Mouse (Mus musculus): ENCODE measurements around the gene Cnnm4. TPM values are rescaled to one million over a fixed set of nuclear protein-coding genes. Genes with fewer than 3 reads are reported as not detected.
A peak's percentile ranks its signal among the peaks of the same experiment; 100 is the strongest.

Cnnm4 gene
- polyA plus RNA-seq, 1 experiment from 2014 or later: 13.8 TPM

DNA sequence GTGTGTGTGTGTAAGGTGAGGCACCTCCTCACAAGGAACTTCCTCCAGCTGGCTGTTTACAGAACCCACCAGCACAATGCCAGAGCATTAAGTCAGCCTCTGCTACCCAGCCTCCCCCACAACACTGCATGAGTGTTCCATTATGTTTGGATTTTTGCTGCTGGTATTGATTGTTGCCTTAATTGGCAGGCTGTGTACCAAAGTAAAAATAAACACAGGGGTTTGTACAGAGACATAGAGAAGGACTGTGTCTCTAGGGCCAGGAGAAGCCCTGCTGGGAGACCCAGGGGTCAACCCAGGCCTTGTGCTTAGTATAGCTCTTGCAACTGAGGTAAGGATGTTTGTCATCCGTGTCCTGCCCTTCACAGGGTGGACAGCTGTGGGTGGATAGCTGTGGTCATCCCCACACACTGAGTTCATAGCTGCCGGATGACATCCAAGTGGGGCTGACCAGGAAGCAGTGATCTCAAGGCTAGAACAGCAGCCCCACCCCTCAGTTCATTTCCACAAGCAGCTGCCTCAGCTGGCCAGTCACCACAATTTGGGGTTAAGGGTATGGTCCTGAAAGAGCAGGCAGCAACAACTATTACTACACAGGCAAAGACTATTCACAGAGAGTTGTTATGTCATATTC, 1.5 kb upstream of the Cnnm4 start:
- H3K9ac ChIP-seq (replicated peaks; ENCODE audit: low read length): no peak overlapping the region
- H3K27ac ChIP-seq (ENCODE audit: low read length): no peak overlapping the region
- H3K4me2 ChIP-seq (replicated peaks; ENCODE audit: low read depth, low read length): no peak overlapping the region
- WGBS: 50% methylated on average over 2 of the region's 2 CpGs
- no peak overlapping the region for H3K4me3 ChIP-seq (ENCODE audit: low read length)
- H3K4me1 ChIP-seq (ENCODE audit: insufficient read depth, low read length): peaks cover 30% of the 10 kb centered on the region
- H3K36me3 ChIP-seq (ENCODE audit: insufficient read depth, low read length): no peaks in the 10 kb centered on the region
- ATAC-seq (ENCODE audit: low FRiP score, low TSS enrichment): no peak
- H3K9me3 ChIP-seq (ENCODE audit: low read length): no peaks in the 10 kb centered on the region
- no peaks in the 10 kb centered on the region for H3K27me3 ChIP-seq (ENCODE audit: insufficient read depth, low read length)

DNA sequence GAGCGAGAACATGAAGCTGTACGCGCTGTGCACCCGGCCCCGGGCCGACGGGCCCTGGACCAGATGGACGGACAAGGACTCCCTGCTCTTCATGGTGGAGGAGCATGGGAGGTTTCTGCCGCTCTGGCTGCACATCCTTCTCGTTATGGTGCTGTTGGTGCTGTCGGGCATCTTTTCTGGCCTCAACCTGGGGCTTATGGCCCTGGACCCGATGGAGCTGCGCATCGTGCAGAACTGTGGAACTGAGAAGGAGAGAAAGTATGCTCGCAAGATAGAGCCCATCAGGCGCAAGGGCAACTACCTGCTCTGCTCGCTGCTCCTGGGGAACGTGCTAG, 653 bp downstream of the Cnnm4 start:
- 12% methylated on average over 18 of the region's 18 CpGs for WGBS
- peak overlapping the region; percentile 75 for H3K9ac ChIP-seq (replicated peaks; ENCODE audit: low read length)
- peak overlapping the region; percentile 25 for H3K27ac ChIP-seq (ENCODE audit: low read length)
- no peaks in the 10 kb centered on the region for H3K27me3 ChIP-seq (ENCODE audit: insufficient read depth, low read length)
- ATAC-seq (ENCODE audit: low FRiP score, low TSS enrichment): peak; percentile 16; the same call in 1 of the 2 replicates
- H3K4me3 ChIP-seq (ENCODE audit: low read length): peak overlapping the region; percentile 61
- H3K4me2 ChIP-seq (replicated peaks; ENCODE audit: low read depth, low read length): peak overlapping the region; percentile 82
- no peaks in the 10 kb centered on the region for H3K9me3 ChIP-seq (ENCODE audit: low read length)
- H3K36me3 ChIP-seq (ENCODE audit: insufficient read depth, low read length): no peaks in the 10 kb centered on the region
- H3K4me1 ChIP-seq (ENCODE audit: insufficient read depth, low read length): peaks cover 52% of the 10 kb centered on the region

DNA sequence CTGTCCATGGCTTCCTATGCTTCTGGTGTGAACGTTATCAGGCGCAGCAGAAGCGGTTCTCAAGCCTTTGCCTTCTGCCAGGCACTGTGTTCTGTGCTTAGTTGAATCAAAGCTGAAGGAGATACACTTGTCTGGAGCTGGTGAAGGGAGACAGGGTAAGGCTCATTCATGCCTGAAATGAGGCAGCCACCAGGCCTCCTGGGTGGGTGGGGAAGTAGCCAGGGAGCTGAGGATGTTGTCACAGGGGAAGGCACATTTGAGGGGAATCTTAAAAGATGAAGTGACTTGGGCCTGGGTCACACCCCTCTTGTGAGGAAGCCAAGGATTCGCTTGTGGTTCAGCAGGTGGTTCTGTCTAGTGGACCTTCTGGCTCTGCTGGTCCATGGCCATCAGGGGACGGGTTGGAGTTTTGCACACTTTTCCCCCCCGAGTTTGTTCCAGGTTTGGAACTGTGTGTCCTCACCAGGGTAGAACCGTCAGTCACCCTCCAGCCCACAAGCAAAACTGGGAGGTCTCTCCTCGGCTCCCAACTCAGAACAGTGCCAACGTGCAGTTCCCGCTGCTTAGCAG, 1.9 kb downstream of the Cnnm4 start:
- peak overlapping the region; percentile 82 for H3K4me2 ChIP-seq (replicated peaks; ENCODE audit: low read depth, low read length)
- 57% methylated on average over 10 of the region's 10 CpGs for WGBS
- 0 out of 2 replicates have a peak overlapping the region, but pooled peaks have one; percentile 35 for H3K9ac ChIP-seq (replicated peaks; ENCODE audit: low read length)
- no peaks in the 10 kb centered on the region for H3K9me3 ChIP-seq (ENCODE audit: low read length)
- ATAC-seq (ENCODE audit: low FRiP score, low TSS enrichment): no peak
- no peaks in the 10 kb centered on the region for H3K27me3 ChIP-seq (ENCODE audit: insufficient read depth, low read length)
- peak overlapping the region; percentile 61 for H3K4me3 ChIP-seq (ENCODE audit: low read length)
- peaks cover 61% of the 10 kb centered on the region for H3K4me1 ChIP-seq (ENCODE audit: insufficient read depth, low read length)
- no peaks in the 10 kb centered on the region for H3K36me3 ChIP-seq (ENCODE audit: insufficient read depth, low read length)
- no peak overlapping the region for H3K27ac ChIP-seq (ENCODE audit: low read length)

DNA sequence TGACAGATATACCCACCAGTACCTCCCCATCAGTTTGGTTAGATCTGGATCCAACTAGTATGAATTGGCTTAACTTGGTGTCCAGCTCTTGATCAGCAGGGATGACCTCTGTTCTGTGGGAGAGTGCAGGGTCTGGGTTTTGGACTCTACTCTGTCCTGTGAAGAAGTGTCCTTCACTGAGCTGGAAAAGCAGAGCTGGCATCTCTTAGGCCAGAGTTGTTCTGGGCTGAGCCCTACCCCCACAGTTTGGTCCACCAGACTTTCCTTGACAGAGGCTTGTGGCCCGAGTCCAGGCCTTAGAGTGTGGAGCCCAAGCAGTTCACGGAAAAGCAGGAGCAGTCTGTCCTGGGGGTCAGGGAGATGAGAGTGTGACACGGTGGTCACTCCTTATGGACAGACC, 3.2 kb downstream of the Cnnm4 start:
- Histone ChIP-seq H3K36me3 (ENCODE audit: insufficient read depth, low read length) (no peaks in the 10 kb centered on the region), H3K4me2 (replicated peaks; ENCODE audit: low read depth, low read length) (peak overlapping the region; percentile 25), H3K4me1 (ENCODE audit: insufficient read depth, low read length) (peaks cover 72% of the 10 kb centered on the region), H3K9me3 (ENCODE audit: low read length) (no peaks in the 10 kb centered on the region), H3K9ac (replicated peaks; ENCODE audit: low read length) (no peak overlapping the region; the same call in 1 of the 2 replicates), H3K27ac (ENCODE audit: low read length) (no peak overlapping the region), H3K4me3 (ENCODE audit: low read length) (no peak overlapping the region), H3K27me3 (ENCODE audit: insufficient read depth, low read length) (no peaks in the 10 kb centered on the region)
- 45% methylated on average over 3 of the region's 3 CpGs for WGBS
- no peak for ATAC-seq (ENCODE audit: low FRiP score, low TSS enrichment)

GRCm38 (mm10) chr1:36475480-36476110, 4.2 kb downstream of the Cnnm4 start:
- Histone ChIP-seq H3K4me2 (replicated peaks; ENCODE audit: low read depth, low read length) (peak overlapping the region; percentile 25), H3K4me1 (ENCODE audit: insufficient read depth, low read length) (peaks cover 81% of the 10 kb centered on the region), H3K9me3 (ENCODE audit: low read length) (no peaks in the 10 kb centered on the region), H3K4me3 (ENCODE audit: low read length) (no peak overlapping the region), H3K36me3 (ENCODE audit: insufficient read depth, low read length) (no peaks in the 10 kb centered on the region), H3K27me3 (ENCODE audit: insufficient read depth, low read length) (no peaks in the 10 kb centered on the region), H3K9ac (replicated peaks; ENCODE audit: low read length) (peak overlapping the region; percentile 20; the same call in 1 of the 2 replicates), H3K27ac (ENCODE audit: low read length) (no peak overlapping the region)
- WGBS: 43% methylated on average over 8 of the region's 8 CpGs
- ATAC-seq (ENCODE audit: low FRiP score, low TSS enrichment): no peak

GRCm38 (mm10) chr1:36476426-36476825, 5.0 kb downstream of the Cnnm4 start:
- H3K27ac ChIP-seq (ENCODE audit: low read length): no peak overlapping the region
- H3K36me3 ChIP-seq (ENCODE audit: insufficient read depth, low read length): no peaks in the 10 kb centered on the region
- 68% methylated on average over 7 of the region's 7 CpGs for WGBS
- no peaks in the 10 kb centered on the region for H3K27me3 ChIP-seq (ENCODE audit: insufficient read depth, low read length)
- no peak overlapping the region for H3K4me3 ChIP-seq (ENCODE audit: low read length)
- no peak overlapping the region for H3K4me2 ChIP-seq (replicated peaks; ENCODE audit: low read depth, low read length)
- no peak overlapping the region for H3K9ac ChIP-seq (replicated peaks; ENCODE audit: low read length)
- ATAC-seq (ENCODE audit: low FRiP score, low TSS enrichment): no peak
- H3K9me3 ChIP-seq (ENCODE audit: low read length): no peaks in the 10 kb centered on the region
- peaks cover 84% of the 10 kb centered on the region for H3K4me1 ChIP-seq (ENCODE audit: insufficient read depth, low read length)

DNA sequence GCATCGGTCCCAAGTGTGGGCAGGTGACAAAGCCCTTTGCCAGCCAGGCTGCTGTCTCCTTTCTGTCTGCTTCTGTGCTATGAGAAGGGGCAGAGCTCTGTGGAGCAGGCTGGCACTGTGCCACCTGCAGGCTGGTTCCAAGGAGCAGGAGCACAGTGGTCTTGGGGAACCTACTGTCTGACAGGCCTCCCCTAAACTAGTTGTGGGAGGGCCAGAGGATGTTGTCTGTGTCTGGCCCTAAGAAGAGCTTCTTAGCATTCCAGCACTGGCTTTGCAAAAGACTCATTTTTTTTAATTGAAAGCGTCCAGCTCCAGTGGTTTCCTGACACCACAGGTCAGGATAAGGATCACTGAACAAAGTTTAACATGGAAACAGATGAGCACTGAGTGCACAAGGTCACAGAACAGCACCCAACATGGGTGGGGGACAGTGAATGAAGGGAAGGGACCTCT, 6.9 kb downstream of the Cnnm4 start:
- no peaks in the 10 kb centered on the region for H3K9me3 ChIP-seq (ENCODE audit: low read length)
- peaks cover 69% of the 10 kb centered on the region for H3K4me1 ChIP-seq (ENCODE audit: insufficient read depth, low read length)
- H3K27me3 ChIP-seq (ENCODE audit: insufficient read depth, low read length): no peaks in the 10 kb centered on the region
- H3K4me3 ChIP-seq (ENCODE audit: low read length): no peak overlapping the region
- ATAC-seq (ENCODE audit: low FRiP score, low TSS enrichment): peak; percentile 62
- H3K36me3 ChIP-seq (ENCODE audit: insufficient read depth, low read length): no peaks in the 10 kb centered on the region
- H3K27ac ChIP-seq (ENCODE audit: low read length): 0 out of 2 replicates have a peak overlapping the region, but pooled peaks have one; percentile 19
- H3K4me2 ChIP-seq (replicated peaks; ENCODE audit: low read depth, low read length): no peak overlapping the region
- 22% methylated on average over 2 of the region's 2 CpGs for WGBS
- no peak overlapping the region for H3K9ac ChIP-seq (replicated peaks; ENCODE audit: low read length)

DNA sequence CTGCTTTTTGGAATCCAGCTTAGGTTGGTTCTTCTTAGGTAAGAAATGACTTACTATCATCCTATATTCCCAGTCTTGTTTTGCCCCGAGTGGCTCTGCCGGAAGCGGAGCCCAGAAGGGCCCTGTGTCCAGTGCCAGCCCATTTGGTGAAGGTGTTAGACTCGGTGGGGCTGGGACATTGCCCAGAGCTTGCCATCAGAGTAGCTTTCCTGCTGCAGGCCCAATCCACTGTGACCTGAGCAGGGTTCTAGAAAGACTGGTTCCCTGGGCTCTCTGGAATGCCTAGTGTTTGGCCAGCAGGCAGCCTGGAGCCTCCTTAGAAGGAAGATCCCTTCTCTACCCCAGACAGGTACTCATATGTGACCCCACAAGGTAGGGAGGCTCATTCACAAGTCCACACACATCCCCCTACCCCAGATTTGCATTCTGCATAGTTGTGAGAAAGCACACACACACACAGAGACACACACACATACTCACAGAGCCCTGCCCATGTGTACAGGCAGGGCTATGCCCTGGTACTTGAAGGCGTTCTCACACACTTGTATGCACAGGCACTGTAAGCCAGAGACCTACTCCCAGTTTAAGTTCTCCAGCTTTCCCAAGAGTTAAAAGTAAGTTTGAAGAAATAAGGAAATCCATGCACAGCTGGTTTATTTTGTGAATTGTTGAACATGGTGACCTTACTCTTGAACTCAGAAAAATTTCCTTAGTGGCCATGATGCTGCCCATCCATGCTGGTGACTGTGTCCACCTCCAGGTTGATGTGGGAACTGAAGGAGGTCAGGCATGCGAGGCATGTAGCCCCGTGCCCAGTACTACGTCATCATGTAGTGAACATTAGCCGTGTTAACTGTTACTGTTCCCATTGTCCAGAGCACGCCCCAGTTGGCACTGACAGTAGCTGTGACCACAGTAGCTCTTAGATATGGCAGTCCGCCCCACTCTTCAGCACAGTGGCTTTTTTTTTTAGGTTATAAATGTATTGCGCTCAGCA, 8.8 kb downstream of the Cnnm4 start:
- no peaks in the 10 kb centered on the region for H3K9me3 ChIP-seq (ENCODE audit: low read length)
- H3K36me3 ChIP-seq (ENCODE audit: insufficient read depth, low read length): no peaks in the 10 kb centered on the region
- no peak overlapping the region for H3K9ac ChIP-seq (replicated peaks; ENCODE audit: low read length)
- 68% methylated on average over 12 of the region's 12 CpGs for whole genome bisulfite sequencing
- no peaks in the 10 kb centered on the region for H3K27me3 ChIP-seq (ENCODE audit: insufficient read depth, low read length)
- no peak overlapping the region for H3K4me2 ChIP-seq (replicated peaks; ENCODE audit: low read depth, low read length)
- peaks cover 56% of the 10 kb centered on the region for H3K4me1 ChIP-seq (ENCODE audit: insufficient read depth, low read length)
- H3K27ac ChIP-seq (ENCODE audit: low read length): 0 out of 2 replicates have a peak overlapping the region, but pooled peaks have one; percentile 25
- H3K4me3 ChIP-seq (ENCODE audit: low read length): no peak overlapping the region
- ATAC-seq (ENCODE audit: low FRiP score, low TSS enrichment): 0 out of 2 replicates have a peak, but pooled peaks have one; percentile 36

DNA sequence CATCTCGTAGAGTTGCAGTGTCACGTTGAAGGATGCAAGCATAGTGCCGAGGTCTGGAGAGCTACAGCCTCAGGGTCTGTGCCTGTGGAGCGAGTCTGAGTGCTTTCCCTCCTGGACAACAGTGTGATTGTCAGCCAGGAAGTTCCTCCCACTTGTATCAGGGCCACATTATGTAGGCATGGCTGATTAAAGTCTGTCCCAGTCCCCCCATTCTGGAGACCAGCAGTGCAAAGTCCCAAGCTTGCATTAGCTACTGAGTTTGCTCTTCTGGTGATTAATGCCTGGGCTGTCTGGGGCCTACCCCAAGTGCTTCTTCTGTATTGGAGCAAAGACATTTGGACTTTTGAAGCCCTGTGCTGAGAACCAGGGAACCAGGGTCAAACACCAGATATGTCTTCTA, 12.4 kb downstream of the Cnnm4 start:
- Histone ChIP-seq H3K9ac (replicated peaks; ENCODE audit: low read length) (no peak overlapping the region), H3K36me3 (ENCODE audit: insufficient read depth, low read length) (no peaks in the 10 kb centered on the region), H3K4me3 (ENCODE audit: low read length) (no peak overlapping the region), H3K27me3 (ENCODE audit: insufficient read depth, low read length) (no peaks in the 10 kb centered on the region), H3K27ac (ENCODE audit: low read length) (no peak overlapping the region), H3K4me1 (ENCODE audit: insufficient read depth, low read length) (peaks cover 28% of the 10 kb centered on the region), H3K9me3 (ENCODE audit: low read length) (no peaks in the 10 kb centered on the region), H3K4me2 (replicated peaks; ENCODE audit: low read depth, low read length) (no peak overlapping the region)
- ATAC-seq (ENCODE audit: low FRiP score, low TSS enrichment): no peak
- 57% methylated on average over 4 of the region's 4 CpGs for WGBS

All from kidney, embryonic 16.5 days (tissue).